Mouse (Mus musculus) MEL (cell line): Measurements from ENCODE around the gene Txndc5. TPM values are rescaled to one million over a fixed set of nuclear protein-coding genes. Genes with fewer than 3 reads are reported as not detected.

Experiments
- DNase-seq: peaks from one replicate; pipeline ENCODE4 v3.0.0; 2011; ENCODE audit warnings: low read depth, low spot score
- H3K27ac ChIP-seq: 2 replicates; pipeline ENCODE4 v1.5.1; 2012; ENCODE audit warnings: low read depth, mild to moderate bottlenecking, control low read depth, low read length, moderate library complexity; ENCODE audit not compliant: control insufficient read depth
- H3K27me3 ChIP-seq, 2 experiments: fragments of 150-350 bp in 1 of 2; sonication (generic) in 1 of 2; 2 replicates each; pipeline ENCODE4 v1.6.1; 2012; ENCODE audit warnings: low read length in 2 of 2, mild to moderate bottlenecking in 2 of 2, improper control_type of control experiment in 1 of 2, moderate library complexity in 1 of 2; ENCODE audit not compliant: insufficient read depth in 2 of 2, control insufficient read depth in 1 of 2
- H3K36me3 ChIP-seq, 2 experiments: 2 replicates each; pipeline ENCODE4 v1.6.1; 2012 to 2014; ENCODE audit warnings: low read length in 2 of 2, improper control_type of control experiment in 1 of 2, inconsistent platforms in 1 of 2, mild to moderate bottlenecking in 1 of 2; ENCODE audit not compliant: insufficient read depth in 2 of 2, control insufficient read depth in 1 of 2
- H3K4me1 ChIP-seq, 2 experiments: fragments of 150-350 bp in 1 of 2; sonication (generic) in 1 of 2; 2 replicates each; pipeline ENCODE4 v1.6.1; 2012; ENCODE audit warnings: low read length in 2 of 2, improper control_type of control experiment in 1 of 2, mild to moderate bottlenecking in 1 of 2; ENCODE audit not compliant: insufficient read depth in 2 of 2, control insufficient read depth in 1 of 2
- H3K4me3 ChIP-seq, 2 experiments: fragments of 150-350 bp in 1 of 2; sonication (generic) in 1 of 2; 2 replicates each; pipeline ENCODE4 v1.5.1; 2012; ENCODE audit warnings: low read depth in 2 of 2, low read length in 2 of 2, mild to moderate bottlenecking in 2 of 2, moderate library complexity in 2 of 2, control low read depth in 1 of 2, improper control_type of control experiment in 1 of 2; ENCODE audit not compliant: control insufficient read depth in 1 of 2, insufficient read depth in 1 of 2
- H3K79me2 ChIP-seq: 2 replicates; pipeline ENCODE4 v1.6.1; 2012; ENCODE audit warnings: mild to moderate bottlenecking, low read length, moderate library complexity; ENCODE audit not compliant: control insufficient read depth, poor library complexity, insufficient read depth
- H3K9ac ChIP-seq: 2 replicates; pipeline ENCODE4 v1.6.1; 2012; ENCODE audit warnings: low read depth, mild to moderate bottlenecking, control low read depth, low read length, moderate library complexity; ENCODE audit not compliant: control insufficient read depth, poor library complexity, severe bottlenecking
- H3K9me3 ChIP-seq: fragments of 150-350 bp; sonication (generic); replicated peaks from 2 replicates; pipeline ENCODE4 v1.6.1; 2012; ENCODE audit warnings: mild to moderate bottlenecking, low read length, improper control_type of control experiment, moderate library complexity; ENCODE audit not compliant: insufficient read depth
- CHD1 ChIP-seq: IDR thresholded peaks from 2 replicates; pipeline ENCODE4 v1.6.1; 2012; ENCODE audit warnings: low read depth, mild to moderate bottlenecking, inconsistent platforms, low read length, improper control_type of control experiment
- CHD2 ChIP-seq: IDR thresholded peaks from 2 replicates; pipeline ENCODE4 v1.6.1; 2011; ENCODE audit warnings: low read length, improper control_type of control experiment
- CTCF ChIP-seq, 3 experiments: IDR thresholded peaks in 2 of 3; conservative IDR thresholded peaks in 1 of 3; 2 replicates each; pipeline ENCODE4 v1.5.1; 2011 to 2012; ENCODE audit warnings: low read length in 3 of 3, low read depth in 2 of 3, mild to moderate bottlenecking in 2 of 3, improper control_type of control experiment in 1 of 3, inconsistent platforms in 1 of 3, mixed read lengths in 1 of 3, moderate library complexity in 1 of 3; ENCODE audit not compliant: control insufficient read depth in 1 of 3, insufficient read depth in 1 of 3, poor library complexity in 1 of 3, severe bottlenecking in 1 of 3
- EP300 ChIP-seq, 2 experiments: IDR thresholded peaks; 2 replicates each; pipeline ENCODE4 v1.6.1; 2011; ENCODE audit warnings: improper control_type of control experiment in 2 of 2, low read length in 2 of 2, low read depth in 1 of 2, mild to moderate bottlenecking in 1 of 2
- ETS1 ChIP-seq: IDR thresholded peaks from 2 replicates; pipeline ENCODE4 v1.6.1; 2012; ENCODE audit warnings: low read depth, mild to moderate bottlenecking, inconsistent platforms, low read length, improper control_type of control experiment, moderate library complexity
- GABPA ChIP-seq: IDR thresholded peaks from 2 replicates; pipeline ENCODE4 v1.6.1; 2012; ENCODE audit warnings: low read depth, mild to moderate bottlenecking, inconsistent platforms, low read length, improper control_type of control experiment, moderate library complexity
- JUND ChIP-seq: IDR thresholded peaks from 2 replicates; pipeline ENCODE4 v1.6.1; 2011; ENCODE audit warnings: low read depth, mild to moderate bottlenecking, improper control_type of control experiment, low read length
- MAFK ChIP-seq: IDR thresholded peaks from 2 replicates; pipeline ENCODE4 v1.6.1; 2011; ENCODE audit warnings: low read depth, mild to moderate bottlenecking, low read length, improper control_type of control experiment, borderline replicate concordance
- MAX ChIP-seq: IDR thresholded peaks from 2 replicates; pipeline ENCODE4 v1.6.1; 2011; ENCODE audit warnings: low read length, improper control_type of control experiment
- MEF2A ChIP-seq: IDR thresholded peaks from 2 replicates; pipeline ENCODE4 v1.6.1; 2014; ENCODE audit warnings: low read depth, mild to moderate bottlenecking, inconsistent platforms, low read length, improper control_type of control experiment; ENCODE audit not compliant: poor library complexity, insufficient replicate concordance, severe bottlenecking; ENCODE audit errors: extremely low read depth
- MXI1 ChIP-seq: IDR thresholded peaks from 2 replicates; pipeline ENCODE4 v1.6.1; 2011; ENCODE audit warnings: mild to moderate bottlenecking, low read depth, low read length, improper control_type of control experiment
- MYB ChIP-seq: IDR thresholded peaks from 2 replicates; pipeline ENCODE4 v1.6.1; 2011; ENCODE audit warnings: mild to moderate bottlenecking, low read depth, low read length, improper control_type of control experiment
- NELFE ChIP-seq: IDR thresholded peaks from 2 replicates; pipeline ENCODE4 v1.6.1; 2011; ENCODE audit warnings: low read depth, low read length, improper control_type of control experiment
- POLR2A ChIP-seq, 2 experiments: IDR thresholded peaks; 2 replicates each; pipeline ENCODE4 v1.6.1; 2011 to 2012; ENCODE audit warnings: low read length in 2 of 2, mild to moderate bottlenecking in 2 of 2, control low read depth in 1 of 2, improper control_type of control experiment in 1 of 2, low read depth in 1 of 2, moderate library complexity in 1 of 2; ENCODE audit not compliant: control insufficient read depth in 1 of 2, insufficient read depth in 1 of 2, poor library complexity in 1 of 2
- RAD21 ChIP-seq: IDR thresholded peaks from 2 replicates; pipeline ENCODE4 v1.6.1; 2011; ENCODE audit warnings: mild to moderate bottlenecking, low read depth, low read length, improper control_type of control experiment
- SIN3A ChIP-seq: IDR thresholded peaks from 2 replicates; pipeline ENCODE4 v1.6.1; 2012; ENCODE audit warnings: low read length, improper control_type of control experiment, inconsistent platforms
- SMC3 ChIP-seq: IDR thresholded peaks from 2 replicates; pipeline ENCODE4 v1.6.1; 2011; ENCODE audit warnings: low read depth, low read length, improper control_type of control experiment
- TAL1 ChIP-seq: IDR thresholded peaks from 2 replicates; pipeline ENCODE4 v1.6.1; 2012; ENCODE audit warnings: mild to moderate bottlenecking, inconsistent platforms, low read length, moderate library complexity, mixed read lengths
- TBP ChIP-seq: IDR thresholded peaks from 2 replicates; pipeline ENCODE4 v1.8.0; 2011; ENCODE audit warnings: low read depth, low read length, improper control_type of control experiment
- UBTF ChIP-seq: IDR thresholded peaks from 2 replicates; pipeline ENCODE4 v1.6.1; 2012; ENCODE audit warnings: low read depth, mild to moderate bottlenecking, inconsistent platforms, low read length, improper control_type of control experiment, moderate library complexity, borderline replicate concordance; ENCODE audit not compliant: insufficient read depth
- ZMIZ1 ChIP-seq: IDR thresholded peaks from 2 replicates; pipeline ENCODE4 v1.6.1; 2012; ENCODE audit warnings: low read depth, mild to moderate bottlenecking, inconsistent platforms, low read length, improper control_type of control experiment, moderate library complexity
- polyA plus RNA-seq, 2 experiments: library from polyadenylated mRNA; stranded (reverse) in 1 of 2; unstranded in 1 of 2; fragments of >175 nt in 1 of 2; fragments of >200 nt in 1 of 2; gene quantifications; 2 replicates each; pipeline versions ENCODE4 v1.2.1 to v1.2.4; 2012; ENCODE audit warnings: low replicate concordance in 2 of 2, low read depth in 1 of 2; ENCODE audit not compliant: insufficient read length in 2 of 2, insufficient read depth in 1 of 2, missing spikeins in 1 of 2
- total RNA-seq: library from RNA; depleted of rRNA; stranded (reverse); fragments of 300-350 nt; gene quantifications from 2 replicates; pipeline ENCODE4 v1.2.3, GENCODE M21; 2012

Gene Txndc5
- total and polyA plus RNA-seq, 3 experiments = 87.3 to 114 TPM; not detected in 1

GRCm38 (mm10) chr13:38476936-38477335 lies 51.7 kb downstream of the Txndc5 start (continued):
- no peak for TF ChIP-seq CHD1
- no peak for TF ChIP-seq ETS1
- no peak for TF ChIP-seq TAL1
- no peak for TF ChIP-seq NELFE
- TF ChIP-seq MAFK = no peak
- TF ChIP-seq CTCF (IDR thresholded peaks at IDR 0.05 in 2 of 3, conservative IDR thresholded peaks at IDR 0.05 in 1 of 3; ENCODE audit: control insufficient read depth in 1 of 3, insufficient read depth in 1 of 3, low read depth in 2 of 3, low read length in 3 of 3, poor library complexity in 1 of 3, severe bottlenecking in 1 of 3) = no peak

DNA sequence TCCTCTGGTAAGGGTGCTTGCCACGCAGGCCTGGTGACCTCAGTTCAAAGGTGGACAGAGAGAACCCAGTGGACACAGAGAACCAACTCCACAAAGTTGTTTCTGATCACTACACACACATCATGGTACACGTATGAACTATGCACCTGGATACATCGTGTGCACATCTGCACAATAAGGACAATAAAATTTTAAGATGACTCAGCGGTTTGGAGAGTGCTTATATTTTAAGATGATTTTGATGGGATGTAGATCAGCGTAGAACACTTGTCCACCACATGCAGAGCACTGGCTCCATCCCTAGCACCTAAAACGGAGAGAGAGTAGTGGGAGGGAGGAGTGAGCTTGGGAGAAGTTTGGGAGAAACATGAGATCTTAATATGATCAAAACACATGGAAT lies 55.1 kb downstream of the Txndc5 start:
- H3K9ac ChIP-seq = no peak overlapping the region
- peaks cover 3 to 13% of the 10 kb centered on the region in 2 experiments for H3K27me3 ChIP-seq
- no peak for DNase-seq
- no peak overlapping the region for H3K27ac ChIP-seq
- H3K4me1 ChIP-seq = no peaks in the 10 kb centered on the region
- no peaks in the 10 kb centered on the region for H3K9me3 ChIP-seq
- TF ChIP-seq ETS1 (no peak), POLR2A (IDR thresholded peaks at IDR 0.05; ENCODE audit: control insufficient read depth in 1 of 2, insufficient read depth in 1 of 2, low read depth in 1 of 2, low read length in 2 of 2, poor library complexity in 1 of 2) (no peak), RAD21 (no peak), MEF2A (no peak)
- no peaks in the 10 kb centered on the region for H3K79me2 ChIP-seq
- no peaks in the 10 kb centered on the region for H3K36me3 ChIP-seq
- no peak overlapping the region for H3K4me3 ChIP-seq

DNA sequence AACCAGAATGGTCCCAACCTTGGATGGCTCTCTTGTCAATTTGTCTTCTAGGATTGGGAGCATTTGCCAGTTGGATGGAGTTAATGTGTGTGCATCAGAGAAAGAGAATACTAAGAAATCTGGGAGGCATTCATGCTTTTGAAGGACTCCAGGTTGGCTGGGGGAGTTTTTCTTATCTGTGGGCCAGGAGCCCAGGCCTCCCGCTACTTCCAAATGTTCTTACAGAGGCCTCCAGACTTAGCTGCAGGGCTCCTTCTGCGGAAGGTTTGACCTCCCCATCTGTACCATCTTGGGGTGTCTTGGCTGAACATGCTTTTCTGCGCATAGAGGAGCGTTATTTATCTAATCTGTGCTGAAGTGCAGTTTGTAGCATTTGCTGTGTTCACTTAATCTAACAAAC lies 56.0 kb downstream of the Txndc5 start:
- no peaks in the 10 kb centered on the region for H3K9me3 ChIP-seq
- peaks cover 1 to 11% of the 10 kb centered on the region in 2 experiments for H3K27me3 ChIP-seq
- DNase-seq = no peak
- no peak overlapping the region for H3K9ac ChIP-seq
- H3K4me3 ChIP-seq = no peak overlapping the region
- H3K79me2 ChIP-seq = no peaks in the 10 kb centered on the region
- TF ChIP-seq CTCF (IDR thresholded peaks at IDR 0.05 in 2 of 3, conservative IDR thresholded peaks at IDR 0.05 in 1 of 3; ENCODE audit: control insufficient read depth in 1 of 3, insufficient read depth in 1 of 3, low read depth in 2 of 3, low read length in 3 of 3, poor library complexity in 1 of 3, severe bottlenecking in 1 of 3) = no peak
- no peak for TF ChIP-seq EP300 (IDR thresholded peaks at IDR 0.05; ENCODE audit: low read depth in 1 of 2, low read length in 2 of 2)
- TF ChIP-seq ZMIZ1 = no peak
- no peak for TF ChIP-seq SMC3
- no peak for TF ChIP-seq RAD21
- no peak for TF ChIP-seq SIN3A
- no peak for TF ChIP-seq MXI1
- no peak for TF ChIP-seq MAX
- TF ChIP-seq CHD2 = no peak
- no peak for TF ChIP-seq ETS1
- no peak for TF ChIP-seq GABPA
- TF ChIP-seq UBTF = no peak
- no peak for TF ChIP-seq MEF2A
- TF ChIP-seq TAL1 = no peak
- TF ChIP-seq MYB = no peak
- no peak for TF ChIP-seq TBP
- TF ChIP-seq CHD1 = no peak
- TF ChIP-seq JUND = no peak
- no peak for TF ChIP-seq MAFK
- no peaks in the 10 kb centered on the region for H3K4me1 ChIP-seq
- H3K36me3 ChIP-seq = no peaks in the 10 kb centered on the region
- H3K27ac ChIP-seq = no peak overlapping the region
